Mouse (Mus musculus) thymus, postnatal 10 days (tissue): ENCODE results near the gene Arhgef3.

Source experiments
- DNase-seq, 2 experiments: peaks; one replicate each; pipeline ENCODE4 v3.0.0; 2021; ENCODE audit warnings: low spot score in 2 of 2

The Arhgef3 gene

GRCm38 (mm10) chr14:27310559-27311242, 196.0 kb downstream of the Arhgef3 start:
- DNase-seq = no peak

DNA sequence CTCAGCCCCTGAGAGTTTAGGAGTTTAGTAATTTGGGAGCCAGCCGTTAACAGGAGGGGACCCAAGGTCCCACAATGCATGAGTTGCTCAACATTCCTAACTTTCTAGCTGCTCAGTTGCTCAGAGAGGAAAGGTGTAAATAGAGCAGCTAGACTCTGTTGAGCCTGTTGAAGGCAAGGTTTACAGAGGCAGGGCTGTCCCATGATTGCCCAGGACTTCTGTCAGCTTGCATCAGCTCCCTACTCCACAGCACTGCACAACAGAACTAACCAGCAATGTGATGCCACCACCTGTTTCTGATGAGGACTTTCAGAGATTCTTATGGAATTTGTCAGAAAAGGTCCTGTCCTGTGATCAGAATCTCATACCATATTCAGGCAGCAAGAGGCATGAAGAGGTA, 197.7 kb downstream of the Arhgef3 start:
- no peak for DNase-seq

DNA sequence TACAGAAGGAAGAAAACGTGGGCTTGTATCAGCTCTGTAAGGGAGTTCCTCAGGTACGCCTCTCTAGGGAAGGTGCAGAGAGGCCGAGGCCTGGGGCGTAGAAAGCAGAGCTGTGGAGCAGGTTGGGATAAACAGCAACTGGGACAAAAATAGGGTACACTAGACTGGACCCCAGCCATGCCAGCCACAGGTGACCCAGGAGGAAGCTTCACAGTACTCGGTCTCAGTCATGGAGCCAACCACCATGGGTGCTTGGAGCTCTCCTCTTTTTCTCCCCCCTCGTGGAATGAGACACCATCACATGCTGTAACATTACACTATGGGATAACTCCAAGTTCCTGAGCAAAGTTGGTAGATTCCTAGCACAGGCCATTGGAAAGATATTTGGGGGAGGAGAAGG, 201.0 kb downstream of the Arhgef3 start:
- no peak for DNase-seq

GRCm38 (mm10) chr14:27317146-27317545, 202.4 kb downstream of the Arhgef3 start:
- DNase-seq = peak; percentile 17 to 18

DNA sequence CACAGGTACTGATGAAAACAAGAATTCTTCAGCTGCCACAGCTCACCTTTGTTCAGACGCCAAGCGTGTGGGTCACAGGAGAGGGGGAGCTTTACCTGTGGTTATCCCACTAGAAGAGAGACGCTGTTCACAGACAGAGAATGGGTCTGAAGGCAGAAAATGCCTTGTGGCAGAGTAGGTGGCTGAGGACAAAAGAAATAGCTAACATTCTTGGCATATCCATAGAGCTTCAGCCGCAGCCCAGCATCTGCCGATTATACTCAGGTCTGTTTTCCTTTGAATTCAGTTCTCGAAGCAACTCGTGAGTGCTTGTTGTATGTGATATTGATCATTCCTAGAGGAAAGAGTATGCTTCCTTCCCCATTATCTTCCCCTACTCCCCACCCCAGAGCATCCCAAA, 204.7 kb downstream of the Arhgef3 start:
- no peak for DNase-seq

GRCm38 (mm10) chr14:27322041-27322440, 207.3 kb downstream of the Arhgef3 start:
- DNase-seq = no peak

GRCm38 (mm10) chr14:27324689-27325088, 210.0 kb downstream of the Arhgef3 start:
- no peak for DNase-seq

DNA sequence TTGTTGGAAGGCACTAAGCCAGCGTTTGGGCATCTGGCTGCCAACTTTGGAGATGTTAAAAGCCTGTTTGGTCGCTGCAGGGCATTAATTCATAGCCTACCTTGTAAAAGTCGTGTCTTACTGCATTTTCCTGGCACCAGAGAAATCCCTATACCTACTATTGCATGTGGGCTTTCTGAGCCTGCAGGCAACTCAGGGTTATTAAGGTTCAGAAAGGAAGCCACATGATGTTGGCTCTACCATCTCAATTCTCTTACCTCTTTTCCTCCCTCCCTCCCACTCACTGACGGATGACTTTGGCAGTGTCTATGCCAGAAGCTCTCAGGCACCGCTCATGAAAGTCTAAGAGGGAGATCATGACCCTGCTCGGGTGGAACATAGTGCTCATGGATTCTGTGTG, 210.8 kb downstream of the Arhgef3 start:
- DNase-seq = no peak

DNA sequence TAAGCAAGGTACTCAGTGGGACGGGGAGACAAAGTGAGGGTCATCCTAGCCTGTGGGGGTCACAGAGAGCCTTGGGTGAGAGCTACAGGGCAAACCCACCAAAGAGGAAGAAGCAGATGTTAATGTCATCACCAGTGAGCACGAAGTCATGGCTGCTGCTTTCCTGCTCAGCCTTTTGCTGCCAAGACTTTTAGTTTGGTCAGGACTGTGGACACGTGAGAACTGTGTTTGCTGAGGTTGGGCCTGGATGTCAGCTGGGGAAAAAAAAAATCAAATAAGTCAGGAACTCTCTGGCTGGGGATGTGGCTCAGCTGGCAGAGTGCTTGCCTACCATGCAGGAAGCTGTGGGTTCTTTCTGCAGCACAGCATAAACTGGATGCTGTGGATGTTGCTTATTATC, 213.2 kb downstream of the Arhgef3 start:
- DNase-seq = no peak

DNA sequence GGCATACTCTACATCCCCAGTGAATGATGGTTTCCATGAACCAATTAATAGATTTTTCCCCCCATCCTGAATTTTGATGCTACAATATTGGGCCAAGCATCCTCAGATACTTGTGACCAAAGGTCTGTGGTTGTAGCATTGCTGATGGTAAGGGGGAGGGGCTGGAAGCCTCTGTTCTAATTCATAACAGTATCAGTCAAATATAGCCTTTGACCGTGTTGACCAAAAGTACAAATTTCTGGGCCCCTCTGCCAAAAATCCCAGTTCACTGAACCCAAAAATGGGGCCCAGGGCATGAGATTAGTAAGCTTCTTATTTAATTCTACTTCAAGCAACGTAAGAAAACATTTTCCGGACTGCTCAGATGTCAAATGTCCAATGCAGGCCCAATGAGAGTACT, 214.3 kb downstream of the Arhgef3 start:
- no peak for DNase-seq

- DNase-seq = no peak
Measured at GRCm38 (mm10) chr14:27331490-27332035, 216.9 kb downstream of the Arhgef3 start.

DNA sequence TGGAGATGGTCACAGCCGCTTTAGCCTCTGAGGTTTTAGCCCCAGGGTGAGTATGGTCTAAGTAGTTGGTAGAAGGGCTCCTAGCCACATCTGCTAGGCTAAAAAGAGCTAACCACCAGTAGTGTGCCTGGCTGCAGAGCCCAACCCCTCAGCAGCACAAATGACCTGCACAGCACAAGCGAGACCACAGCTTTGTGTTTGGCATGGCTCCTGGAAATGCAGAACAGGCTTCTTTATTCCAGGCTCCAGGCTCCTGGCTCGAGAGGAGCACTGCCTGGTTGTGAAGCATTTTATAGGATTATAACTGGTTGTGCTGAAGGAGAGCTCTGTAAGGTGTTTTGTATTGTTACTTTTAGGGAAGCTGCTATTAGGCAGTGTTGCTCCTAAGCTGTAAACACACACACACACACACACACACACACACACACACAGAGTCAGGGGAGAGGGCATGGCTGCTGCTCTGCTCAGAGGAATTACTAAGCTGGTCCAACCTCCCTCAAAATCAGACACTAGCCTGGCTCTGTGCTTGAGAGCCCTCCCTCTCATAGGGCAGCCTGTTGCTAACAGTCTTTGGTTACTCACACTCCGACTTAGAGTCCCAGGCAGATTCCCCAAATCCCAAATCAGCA, 217.8 kb downstream of the Arhgef3 start:
- no peak for DNase-seq

DNA sequence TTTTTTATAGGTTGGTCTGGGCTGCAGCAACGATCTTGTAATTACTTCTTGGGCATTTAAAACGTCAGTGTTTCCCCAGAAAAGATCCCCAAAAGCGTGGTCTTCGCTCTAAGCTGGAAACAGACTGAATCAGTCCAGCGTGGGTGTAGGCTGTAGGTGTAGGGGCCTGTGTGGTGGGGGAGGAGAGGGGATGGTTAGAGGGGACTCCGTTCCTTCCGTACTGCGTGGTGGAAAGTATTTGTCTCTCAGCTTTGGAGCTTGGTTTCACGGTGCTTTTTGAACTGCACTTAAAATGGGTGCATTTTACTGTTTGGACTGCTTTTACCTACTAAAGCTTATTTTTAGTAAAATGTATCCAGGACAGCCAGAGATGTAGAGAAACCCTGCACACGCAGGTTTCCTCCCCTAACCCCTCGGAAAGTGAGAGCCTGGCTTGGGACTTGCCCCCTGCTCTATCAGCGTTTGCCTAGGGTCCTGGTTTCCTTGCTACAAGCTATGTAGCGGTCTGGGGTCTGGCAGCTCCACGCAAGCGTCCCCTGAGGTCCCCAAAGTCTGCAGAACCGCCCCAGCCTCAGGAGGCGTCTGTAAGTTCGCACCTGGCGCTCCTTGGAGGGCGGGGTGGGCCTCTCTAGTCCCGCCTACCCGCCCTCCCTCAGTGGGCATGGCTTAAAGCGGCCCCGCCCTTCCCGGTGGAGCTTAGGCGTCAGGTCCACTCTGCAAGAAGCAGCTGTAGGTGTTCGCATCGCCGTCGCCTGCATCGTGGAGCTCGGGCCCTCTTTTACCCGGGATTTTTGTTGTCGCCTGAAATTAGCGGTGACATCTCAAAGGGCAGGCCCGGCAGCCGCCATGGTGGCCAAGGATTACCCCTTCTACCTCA, 220.9 kb downstream of the Arhgef3 start:
- DNase-seq = peak; percentile 90 to 94

DNA sequence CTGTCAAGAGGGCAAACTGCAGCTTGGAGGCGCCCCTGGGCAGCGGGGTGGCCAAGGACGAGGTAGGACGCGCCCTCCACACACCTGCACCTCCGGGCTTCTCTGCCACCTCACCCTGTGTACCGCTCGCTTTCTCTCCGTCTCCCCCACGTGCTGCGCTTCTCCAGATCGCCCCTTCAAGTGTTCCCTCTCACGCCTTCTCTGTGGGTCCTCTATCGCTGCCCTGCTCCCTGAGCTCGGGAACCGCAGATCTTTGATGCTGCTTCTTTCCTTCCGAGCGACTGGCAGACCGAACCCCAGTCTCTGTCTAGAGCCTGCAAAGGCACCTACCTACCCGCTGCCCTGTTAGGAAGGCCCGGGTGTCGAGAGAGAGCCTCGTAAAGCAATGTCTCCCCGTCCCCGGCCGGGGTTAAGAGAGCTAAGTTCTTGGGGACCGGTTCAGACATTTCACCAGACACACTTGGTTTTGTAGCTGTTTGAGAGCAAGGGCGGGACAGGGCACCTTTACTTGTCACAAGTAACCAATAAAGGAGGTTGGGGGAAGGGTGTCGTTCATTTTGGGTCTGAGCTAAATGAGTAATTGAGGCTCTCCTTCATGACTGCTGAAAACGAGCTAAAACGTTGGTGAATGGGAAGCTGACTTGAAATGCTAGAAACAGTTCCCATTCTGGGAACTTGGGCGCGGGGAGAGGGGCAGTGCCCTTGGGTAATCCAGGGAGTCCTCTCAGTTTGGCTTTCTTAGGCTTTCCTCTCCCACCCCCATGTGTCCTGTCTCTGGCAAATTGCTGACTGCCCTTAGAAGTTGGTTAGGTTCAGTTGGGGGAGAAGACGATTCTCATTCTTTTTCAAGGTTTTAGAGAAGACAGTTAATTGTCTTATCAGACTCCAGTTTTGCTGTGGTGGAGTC, 221.8 kb downstream of the Arhgef3 start:
- DNase-seq = peak; percentile 39 to 43

GRCm38 (mm10) chr14:27337156-27337555, 222.5 kb downstream of the Arhgef3 start:
- peak in 1 of 2 experiments; percentile 16 for DNase-seq

DNA sequence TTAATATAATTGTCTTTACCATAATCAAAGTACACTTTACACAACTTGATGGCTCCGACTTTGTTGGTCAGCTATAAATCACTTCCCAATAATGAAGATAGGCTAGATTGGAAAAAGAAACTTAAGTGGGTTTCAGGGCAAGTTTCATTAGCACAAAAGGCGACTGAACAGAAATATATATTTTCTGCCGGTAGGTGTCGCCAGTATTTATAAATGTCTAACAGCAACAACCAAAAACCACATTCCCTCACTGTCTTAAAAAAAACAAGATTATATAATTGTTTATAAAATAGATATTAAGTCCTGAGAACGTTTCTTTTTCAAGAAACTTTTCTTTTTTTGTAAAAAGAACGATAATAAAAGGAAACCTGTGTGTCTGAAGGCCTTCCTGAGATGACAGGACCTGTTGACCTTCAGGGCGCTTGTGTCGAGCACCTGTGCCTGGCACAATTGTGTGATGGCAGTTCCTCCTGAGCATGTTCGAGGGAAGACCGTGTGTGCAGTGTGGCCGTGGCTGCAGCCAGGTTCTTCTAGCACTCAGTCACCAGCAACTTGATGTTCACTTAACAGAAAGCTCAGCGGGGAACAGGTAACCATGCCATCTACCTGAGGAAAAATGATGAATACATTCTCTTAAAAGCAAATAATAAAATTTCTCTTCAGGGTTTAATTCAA, 223.5 kb downstream of the Arhgef3 start:
- DNase-seq = peak in 1 of 2 experiments; percentile 73

GRCm38 (mm10) chr14:27340682-27341415, 226.2 kb downstream of the Arhgef3 start:
- DNase-seq = no peak

- peak; percentile 12 to 17 for DNase-seq
Measured at GRCm38 (mm10) chr14:27341486-27341885, 226.8 kb downstream of the Arhgef3 start.

DNA sequence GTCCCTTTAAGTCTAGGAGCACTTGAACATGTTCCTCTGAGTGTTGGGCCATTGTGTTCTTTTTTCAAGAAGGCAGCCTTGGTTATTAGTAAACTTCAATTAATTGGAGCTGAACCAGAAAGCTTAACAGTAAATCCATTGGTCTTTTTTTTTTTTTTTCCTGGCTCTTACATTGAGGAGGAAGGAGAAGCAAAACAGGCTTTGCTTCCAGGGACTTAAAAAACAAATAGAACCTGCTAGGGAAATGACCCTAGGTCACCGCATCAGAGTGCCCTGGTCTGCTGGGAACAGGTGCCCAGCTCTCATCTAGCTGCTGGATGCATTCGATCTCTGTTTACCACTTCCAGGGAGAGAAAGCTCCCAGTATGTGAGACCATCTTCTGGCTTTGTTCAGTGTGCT, 227.8 kb downstream of the Arhgef3 start:
- DNase-seq = no peak
